Mouse (Mus musculus): ENCODE measurements at regions not wholly inside any gene's neighbourhood (a gene's known extent, or its start where the extent isn't known, plus 50 kb on each side); places are given as distances from the start of the nearest gene placed in this dataset.

GRCm38 (mm10) chr12:12486656-12487356, 224.9 kb downstream of the Fam49a start:
- Histone ChIP-seq H3K27me3 (ENCODE audit: low read depth, poor library complexity, severe bottlenecking) (no peaks in the 10 kb centered on the region), H3K4me1 (peaks cover 16% of the 10 kb centered on the region), H3K9me3 (replicated peaks) (no peaks in the 10 kb centered on the region), H3K4me3 (no peak overlapping the region), H3K36me3 (no peaks in the 10 kb centered on the region), H3K27ac (no peak overlapping the region)
- DNase-seq (ENCODE audit: low spot score), result no peak
- WGBS, result 94% methylated on average over 1 of the region's 1 CpGs

GRCm38 (mm10) chr12:12484921-12485680, 223.2 kb downstream of the Fam49a start:
- Histone ChIP-seq H3K36me3 (no peaks in the 10 kb centered on the region), H3K9me3 (replicated peaks) (no peaks in the 10 kb centered on the region), H3K27ac (peak overlapping the region; percentile 64; the same call in 1 of the 2 replicates), H3K4me3 (no peak overlapping the region), H3K4me1 (peaks cover 16% of the 10 kb centered on the region), H3K27me3 (ENCODE audit: low read depth, poor library complexity, severe bottlenecking) (no peaks in the 10 kb centered on the region)
- WGBS, result 48% methylated on average over 9 of the region's 9 CpGs
- peak; percentile 44 for DNase-seq (ENCODE audit: low spot score)

GRCm38 (mm10) chr12:12480451-12480850, 218.5 kb downstream of the Fam49a start:
- Histone ChIP-seq H3K27me3 (ENCODE audit: low read depth, poor library complexity, severe bottlenecking) (no peaks in the 10 kb centered on the region), H3K4me3 (no peak overlapping the region), H3K4me1 (peaks cover 9% of the 10 kb centered on the region), H3K36me3 (no peaks in the 10 kb centered on the region), H3K27ac (no peak overlapping the region), H3K9me3 (replicated peaks) (no peaks in the 10 kb centered on the region)
- 87% methylated on average over 2 of the region's 2 CpGs for WGBS
- DNase-seq (ENCODE audit: low spot score), result no peak

GRCm38 (mm10) chr12:12452086-12452485, 190.1 kb downstream of the Fam49a start:
- Histone ChIP-seq H3K9me3 (replicated peaks) (no peaks in the 10 kb centered on the region), H3K36me3 (no peaks in the 10 kb centered on the region), H3K4me1 (no peaks in the 10 kb centered on the region), H3K27me3 (ENCODE audit: low read depth, poor library complexity, severe bottlenecking) (no peaks in the 10 kb centered on the region), H3K4me3 (no peak overlapping the region), H3K27ac (no peak overlapping the region)
- DNase-seq (ENCODE audit: low spot score), result no peak
- WGBS, result 66% methylated on average over 2 of the region's 2 CpGs

GRCm38 (mm10) chr12:12446768-12447167, 184.8 kb downstream of the Fam49a start:
- Histone ChIP-seq H3K4me3 (no peak overlapping the region), H3K9me3 (replicated peaks) (no peaks in the 10 kb centered on the region), H3K27ac (no peak overlapping the region), H3K4me1 (peaks cover 3% of the 10 kb centered on the region; the same call in 1 of the 2 replicates), H3K27me3 (ENCODE audit: low read depth, poor library complexity, severe bottlenecking) (no peaks in the 10 kb centered on the region), H3K36me3 (no peaks in the 10 kb centered on the region)
- WGBS, result 69% methylated on average over 2 of the region's 2 CpGs
- no peak for DNase-seq (ENCODE audit: low spot score)

GRCm38 (mm10) chr12:12446281-12446680, 184.3 kb downstream of the Fam49a start:
- Histone ChIP-seq H3K9me3 (replicated peaks) (no peaks in the 10 kb centered on the region), H3K36me3 (no peaks in the 10 kb centered on the region), H3K4me3 (no peak overlapping the region), H3K27me3 (ENCODE audit: low read depth, poor library complexity, severe bottlenecking) (no peaks in the 10 kb centered on the region), H3K4me1 (peaks cover 3% of the 10 kb centered on the region; the same call in 1 of the 2 replicates), H3K27ac (no peak overlapping the region)
- 92% methylated on average over 3 of the region's 3 CpGs for WGBS
- DNase-seq (ENCODE audit: low spot score), result no peak

GRCm38 (mm10) chr12:12442872-12443271, 180.9 kb downstream of the Fam49a start:
- no peak for DNase-seq (ENCODE audit: low spot score)
- H3K27me3 ChIP-seq (ENCODE audit: low read depth, poor library complexity, severe bottlenecking), result no peaks in the 10 kb centered on the region
- WGBS, result 94% methylated on average over 4 of the region's 4 CpGs
- H3K4me1 ChIP-seq, result peaks cover 7% of the 10 kb centered on the region; the same call in 1 of the 2 replicates
- no peak overlapping the region for H3K27ac ChIP-seq
- no peaks in the 10 kb centered on the region for H3K9me3 ChIP-seq (replicated peaks)
- no peak overlapping the region for H3K4me3 ChIP-seq
- H3K36me3 ChIP-seq, result no peaks in the 10 kb centered on the region

- H3K9me3 ChIP-seq (replicated peaks), result no peaks in the 10 kb centered on the region
- H3K36me3 ChIP-seq, result no peaks in the 10 kb centered on the region
- no peaks in the 10 kb centered on the region for H3K27me3 ChIP-seq (ENCODE audit: low read depth, poor library complexity, severe bottlenecking)
- DNase-seq (ENCODE audit: low spot score), result no peak
- H3K4me3 ChIP-seq, result no peak overlapping the region
- 0 out of 2 replicates have a peak, but pooled peaks cover 4% of the 10 kb centered on the region for H3K4me1 ChIP-seq
- WGBS, result 98% methylated on average over 1 of the region's 1 CpGs
- no peak overlapping the region for H3K27ac ChIP-seq
Measured at GRCm38 (mm10) chr12:12436379-12436778, 174.4 kb downstream of the Fam49a start.

- H3K36me3 ChIP-seq, result no peaks in the 10 kb centered on the region
- WGBS, result 74% methylated on average over 1 of the region's 1 CpGs
Measured at GRCm38 (mm10) chr12:12432597-12432996, 170.7 kb downstream of the Fam49a start.

More at GRCm38 (mm10) chr12:12432597-12432996, 170.7 kb downstream of the Fam49a start:
- Histone ChIP-seq H3K4me1 (no peaks in the 10 kb centered on the region), H3K4me3 (no peak overlapping the region), H3K9me3 (replicated peaks) (no peaks in the 10 kb centered on the region), H3K27me3 (ENCODE audit: low read depth, poor library complexity, severe bottlenecking) (no peaks in the 10 kb centered on the region), H3K27ac (no peak overlapping the region)
- no peak for DNase-seq (ENCODE audit: low spot score)
